Mouse (Mus musculus) lung, adult 2 months (tissue): ENCODE data around the gene Cacna1a.

Source experiments
- CTCF ChIP-seq: fragments of 200-500 bp; IDR thresholded peaks from 2 replicates; pipeline ENCODE4 v1.5.1; 2011; ENCODE audit warnings: mild to moderate bottlenecking, low read length, control low read depth; ENCODE audit not compliant: insufficient read depth
- POLR2A ChIP-seq: fragments of 200-500 bp; IDR thresholded peaks from 2 replicates; pipeline ENCODE4 v1.6.1; 2011; ENCODE audit warnings: low read depth, mild to moderate bottlenecking, control low read depth, low read length, borderline replicate concordance; ENCODE audit errors: extremely low read depth

GRCm38 (mm10) chr8:84552457-84552856 lies 164.2 kb downstream of the Cacna1a start:
- TF ChIP-seq CTCF (no peak), POLR2A (no peak)
